Mouse (Mus musculus) embryonic fibroblast, embryonic 13.5 days (primary cell): ENCODE measurements around the gene Ptn.

Experiments
- CTCF ChIP-seq: IDR thresholded peaks from 2 replicates; pipeline ENCODE4 v1.5.1; 2011; ENCODE audit warnings: mild to moderate bottlenecking, control low read depth, low read length, moderate library complexity, borderline replicate concordance; ENCODE audit not compliant: insufficient read depth
- POLR2A ChIP-seq: IDR thresholded peaks from 2 replicates; pipeline ENCODE4 v1.6.1; 2011; ENCODE audit warnings: low read depth, mild to moderate bottlenecking, control low read depth, low read length, moderate library complexity

DNA sequence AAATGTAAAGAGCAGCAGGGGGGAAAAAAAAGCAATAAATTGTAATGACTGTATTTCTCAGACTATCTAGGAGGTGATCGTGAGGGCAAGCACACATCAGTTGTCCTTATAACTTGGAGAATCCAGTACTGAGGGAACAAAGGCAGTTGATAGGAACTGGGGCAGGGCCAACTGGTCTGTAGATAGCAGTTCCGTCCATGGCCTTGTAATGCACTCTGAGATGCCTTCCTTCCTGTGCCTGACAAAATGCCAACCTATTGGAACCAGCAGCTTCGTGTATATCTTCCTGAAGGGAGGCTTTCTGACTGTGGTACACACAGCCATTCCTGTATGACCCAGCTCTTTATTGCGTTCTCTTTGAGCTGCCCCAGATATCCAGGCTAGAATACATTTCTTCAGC, 27.5 kb downstream of the Ptn start:
- TF ChIP-seq CTCF (no peak), POLR2A (no peak)
